Mouse (Mus musculus): Measurements from ENCODE around the gene Akt2.

Gene Akt2

DNA sequence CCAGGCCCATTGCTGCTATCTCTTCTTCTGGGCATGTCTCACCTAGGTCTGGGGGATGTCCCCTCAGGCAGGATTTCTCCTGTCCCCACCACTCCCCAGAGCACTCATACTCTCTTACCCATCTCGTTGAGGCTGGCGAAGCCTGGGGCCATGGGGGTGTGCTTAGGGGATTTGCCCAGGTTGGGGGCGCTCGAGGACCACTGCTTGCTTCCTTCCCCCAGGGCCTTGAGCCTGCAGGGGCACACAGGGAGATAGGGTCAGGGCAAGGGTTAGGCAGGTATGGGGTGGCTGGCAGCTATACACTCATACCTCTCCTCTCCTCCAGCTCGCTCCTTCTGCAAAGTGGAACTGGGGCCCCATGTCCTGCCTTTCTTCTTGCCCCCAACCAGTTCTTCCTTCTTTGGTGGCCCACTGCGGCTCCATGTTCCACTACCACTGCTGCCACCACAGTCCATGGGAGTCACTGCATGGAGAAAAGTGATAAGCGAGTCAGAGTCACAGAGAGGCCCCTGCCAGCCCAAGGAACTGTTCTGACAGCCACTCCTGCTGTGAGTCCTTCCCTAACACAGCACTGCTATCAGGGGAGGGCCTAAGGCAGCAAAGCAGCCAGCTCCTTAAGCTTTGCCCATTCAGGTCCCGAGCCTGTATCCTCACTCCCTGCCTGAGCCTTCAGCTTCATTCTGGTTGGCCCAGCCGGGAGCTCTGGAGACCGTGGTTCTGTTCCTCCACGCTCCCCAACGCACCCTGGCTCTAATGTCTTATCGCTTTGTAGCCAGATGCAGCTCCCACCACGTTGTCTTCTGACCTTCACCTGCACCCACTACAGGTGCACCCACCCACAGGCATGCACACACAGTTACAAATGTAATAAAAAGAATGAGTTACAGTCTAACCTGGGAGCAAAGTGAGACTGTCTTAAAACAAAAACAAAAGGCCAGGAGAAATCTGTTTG lies 67.6 kb downstream of the Akt2 start:
- no peak for DNase-seq (ENCODE audit: low read depth, low spot score)

DNA sequence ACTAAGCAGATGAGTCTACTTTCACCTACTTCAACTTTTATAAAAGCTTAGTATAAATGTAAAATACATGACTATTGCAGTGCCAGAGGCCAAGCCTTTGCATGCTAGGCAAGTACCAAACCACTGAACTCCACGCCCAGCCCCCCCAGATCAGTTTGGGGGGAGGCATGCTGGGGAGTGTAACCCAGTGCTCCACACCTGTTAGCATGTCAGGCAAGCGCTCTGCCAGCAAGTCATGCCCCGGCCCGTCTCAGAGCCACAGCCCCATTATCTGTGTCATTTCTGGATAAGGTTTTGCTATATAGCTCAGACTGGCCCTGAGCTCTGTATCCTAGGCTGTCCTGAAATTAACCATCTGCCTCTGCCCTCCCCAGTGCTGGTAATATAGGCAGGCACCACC lies 70.7 kb downstream of the Akt2 start:
- no peak for DNase-seq (ENCODE audit: low read depth, low spot score)

DNA sequence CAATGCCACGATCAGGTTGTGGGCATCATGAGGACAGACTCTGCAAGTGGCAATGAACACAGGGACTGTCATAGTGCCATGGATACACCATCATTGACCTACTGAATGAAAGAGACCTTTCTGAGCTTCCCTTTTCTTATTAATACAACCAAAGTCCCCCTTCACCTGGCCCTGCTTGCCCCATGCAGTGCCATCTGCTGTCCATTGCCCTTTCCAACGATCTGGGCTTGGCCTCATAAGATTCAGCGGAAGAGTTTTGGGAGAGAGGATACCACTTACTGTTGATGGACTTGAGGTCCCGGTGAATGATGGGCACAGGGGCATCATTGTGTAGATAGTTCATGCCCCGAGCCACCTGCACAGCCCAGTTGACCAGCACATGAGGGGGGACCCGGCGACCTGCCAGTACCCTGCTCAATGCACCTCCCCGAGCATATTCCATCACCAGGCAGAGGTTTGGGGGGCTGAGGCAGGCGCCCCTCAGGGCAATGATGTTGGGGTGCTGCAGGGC lies 81.8 kb downstream of the Akt2 start:
- DNase-seq (ENCODE audit: low read depth, low spot score), result no peak

DNA sequence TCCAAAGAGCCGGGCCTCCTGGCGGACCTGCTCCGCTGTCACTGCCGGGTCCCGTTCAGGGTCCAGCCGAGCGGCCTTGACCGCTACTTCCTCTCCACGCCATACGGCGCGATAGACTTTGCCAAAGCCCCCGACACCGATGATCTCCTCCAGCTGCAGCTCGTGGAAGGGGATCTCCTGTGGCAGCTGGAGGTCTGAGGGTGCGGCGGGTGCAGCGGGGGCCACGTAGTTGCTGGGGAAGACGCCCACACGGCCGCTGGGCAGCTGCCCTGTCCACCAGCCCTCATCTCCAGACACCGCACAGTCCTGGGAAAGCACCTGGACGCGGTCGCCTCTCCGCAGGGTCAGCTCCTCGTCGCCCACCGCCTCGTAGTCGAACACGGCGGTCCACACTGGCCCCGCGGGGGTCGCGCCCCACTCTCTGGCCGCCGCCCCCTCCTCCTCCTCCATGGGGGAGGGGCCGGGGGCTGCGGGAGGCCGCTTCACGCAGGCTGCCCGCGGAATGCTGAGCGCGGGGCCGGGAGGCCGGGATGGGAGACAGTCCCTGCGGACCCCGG lies 82.3 kb downstream of the Akt2 start:
- no peak for DNase-seq (ENCODE audit: low read depth, low spot score)

DNA sequence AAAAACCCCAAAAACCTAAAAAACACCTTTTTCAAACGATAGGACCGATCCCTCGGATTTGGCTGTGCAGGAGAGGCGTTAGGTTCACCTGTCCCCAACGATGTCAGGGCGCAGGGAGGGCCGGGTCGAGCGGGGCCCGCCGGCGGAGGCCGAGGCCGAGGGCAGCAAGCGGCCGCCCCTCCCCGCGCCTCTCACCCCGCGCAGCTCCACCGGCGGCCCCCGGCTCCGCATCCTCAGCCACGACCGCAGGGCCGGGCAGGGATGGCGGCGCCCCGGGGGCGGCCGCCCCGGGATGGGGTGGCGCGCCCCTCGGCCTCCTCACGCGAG lies 82.8 kb downstream of the Akt2 start:
- no peak for DNase-seq (ENCODE audit: low read depth, low spot score)

DNA sequence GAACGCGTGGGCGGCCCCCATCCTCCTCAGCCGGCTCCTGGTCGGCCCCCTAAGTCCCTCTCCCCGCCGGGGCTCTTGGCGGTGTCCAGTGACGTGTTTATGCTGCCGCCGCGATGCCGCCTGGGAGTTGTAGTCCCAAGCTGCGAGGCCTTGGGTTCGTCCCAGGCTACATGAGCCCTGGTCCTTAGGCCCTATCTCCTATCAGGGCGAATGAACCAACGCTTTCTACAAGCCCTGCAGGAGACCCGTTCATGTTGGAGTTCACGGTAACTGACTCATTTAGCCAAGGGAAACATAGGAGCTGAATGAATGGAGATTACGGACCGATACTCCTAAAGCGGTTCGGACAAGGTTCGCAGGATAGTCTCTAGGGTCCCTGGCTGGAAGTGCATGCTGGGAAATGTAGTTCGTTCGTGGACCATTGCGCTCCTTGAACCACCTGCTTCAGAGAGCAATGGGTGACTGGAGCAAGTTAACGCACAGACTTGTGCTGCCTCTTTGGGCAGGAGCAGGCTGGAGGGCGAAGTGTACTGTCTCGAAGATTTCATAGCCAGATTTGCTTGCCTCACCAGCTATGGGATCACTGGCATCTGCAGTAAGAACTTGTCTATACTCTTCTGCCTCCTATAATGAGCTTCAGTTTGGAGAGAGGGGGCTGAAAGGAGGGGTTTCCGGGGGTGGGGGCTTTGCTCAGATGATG lies 83.3 kb downstream of the Akt2 start, which contains the start of gene Map3k10:
Gene Map3k10, minus strand, starts transcription at position 77 of the 700 bp plus-strand sequence.
- DNase-seq (ENCODE audit: low read depth, low spot score), result peak; percentile 92

DNA sequence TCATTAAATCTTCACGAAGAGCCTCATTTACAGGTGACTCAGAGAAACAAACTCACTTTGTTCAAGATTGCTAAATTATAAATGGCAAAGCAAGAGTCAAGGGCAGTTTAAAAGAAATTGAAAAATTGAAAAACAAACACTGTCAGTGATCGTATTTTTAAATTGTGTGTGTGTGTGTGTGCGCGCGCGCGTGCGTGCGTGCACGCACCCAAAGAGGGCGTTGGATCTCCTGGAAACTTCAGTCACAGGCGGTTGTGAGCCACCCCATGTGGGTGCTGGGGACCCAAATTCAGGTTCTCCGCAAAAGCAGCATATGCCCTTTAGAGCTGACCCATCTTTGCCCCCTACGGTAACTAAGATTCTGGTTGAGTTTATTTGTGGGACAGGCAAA lies 83.9 kb downstream of the Akt2 start:
- no peak for DNase-seq (ENCODE audit: low read depth, low spot score)

DNA sequence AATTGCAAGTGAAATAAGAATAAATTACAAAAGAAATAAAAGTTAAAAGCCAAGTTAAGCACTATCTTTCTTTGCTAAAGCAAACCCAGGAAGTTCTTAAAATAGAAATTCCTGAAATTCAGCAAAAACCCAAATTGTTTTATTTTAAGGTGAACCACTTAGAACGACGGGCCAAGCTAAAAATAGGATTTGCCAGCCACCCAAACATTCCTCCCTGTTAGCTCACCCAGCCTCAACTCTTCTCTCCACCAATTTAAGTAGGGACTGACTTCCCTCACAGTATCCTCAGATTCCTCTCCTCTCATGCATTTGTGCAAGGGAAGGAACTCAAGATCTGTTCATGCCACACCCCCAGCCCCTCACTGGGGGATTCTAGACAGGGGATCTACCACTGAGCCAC lies 91.9 kb downstream of the Akt2 start:
- no peak for DNase-seq (ENCODE audit: low read depth, low spot score)

DNA sequence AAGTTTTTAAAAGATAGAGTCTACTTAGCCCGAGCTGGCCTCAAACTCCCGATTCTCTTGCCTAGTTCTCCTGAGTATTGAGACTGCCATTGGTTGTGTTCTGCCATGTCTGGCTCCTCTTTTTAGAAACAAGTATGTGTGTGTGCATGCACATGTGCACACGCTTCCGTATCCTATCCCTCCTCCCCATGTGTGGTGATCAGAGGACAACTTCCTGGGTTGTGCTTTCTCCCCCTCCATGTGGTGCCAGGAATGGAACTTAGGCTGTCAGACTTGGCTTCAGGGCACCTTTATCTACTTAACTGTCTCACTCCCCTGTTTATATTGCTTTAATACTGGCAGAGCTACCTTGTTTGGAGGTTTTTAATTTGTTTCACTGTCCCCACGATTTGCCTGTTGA lies 93.9 kb downstream of the Akt2 start:
- no peak for DNase-seq (ENCODE audit: low read depth, low spot score)

DNA sequence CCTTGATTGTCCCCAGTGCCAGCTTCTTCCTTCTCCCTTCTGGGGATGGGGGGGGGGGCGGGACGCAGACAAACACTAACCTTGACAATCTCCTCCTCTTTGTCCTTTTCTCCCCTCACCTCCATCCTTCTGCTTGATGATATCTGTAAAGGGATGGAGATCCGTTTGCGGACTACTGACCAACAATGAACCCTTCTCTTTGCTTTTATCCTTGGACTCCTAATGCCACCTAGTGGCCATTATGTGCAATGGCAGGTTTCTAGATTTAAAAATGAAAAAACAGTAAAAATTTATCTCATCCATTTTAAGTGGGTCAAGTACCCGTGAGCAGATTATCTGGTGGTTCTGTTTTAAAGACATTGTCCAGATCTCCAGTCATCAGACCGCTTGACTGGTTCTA lies 94.3 kb downstream of the Akt2 start:
- peak; percentile 57 for DNase-seq (ENCODE audit: low read depth, low spot score)

DNA sequence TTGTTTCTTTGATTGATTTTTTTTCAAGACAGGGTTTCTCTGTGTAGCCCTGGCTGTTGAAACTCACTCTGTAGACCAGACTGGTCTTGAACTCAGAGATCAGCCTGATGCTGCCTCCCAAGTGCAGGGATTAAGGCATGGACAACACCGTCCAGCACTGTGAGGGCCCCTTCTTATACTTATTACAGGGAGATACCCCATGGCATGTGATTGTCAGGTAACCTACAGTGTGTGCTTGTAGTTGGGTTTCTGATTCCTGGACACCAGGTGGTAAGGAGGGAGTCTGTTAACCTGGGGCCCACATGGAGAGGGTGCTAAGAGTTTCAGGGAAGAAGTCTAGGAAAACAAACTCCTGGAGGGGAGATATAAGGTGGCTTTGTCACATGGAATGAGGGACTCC lies 95.7 kb downstream of the Akt2 start:
- DNase-seq (ENCODE audit: low read depth, low spot score), result no peak

DNA sequence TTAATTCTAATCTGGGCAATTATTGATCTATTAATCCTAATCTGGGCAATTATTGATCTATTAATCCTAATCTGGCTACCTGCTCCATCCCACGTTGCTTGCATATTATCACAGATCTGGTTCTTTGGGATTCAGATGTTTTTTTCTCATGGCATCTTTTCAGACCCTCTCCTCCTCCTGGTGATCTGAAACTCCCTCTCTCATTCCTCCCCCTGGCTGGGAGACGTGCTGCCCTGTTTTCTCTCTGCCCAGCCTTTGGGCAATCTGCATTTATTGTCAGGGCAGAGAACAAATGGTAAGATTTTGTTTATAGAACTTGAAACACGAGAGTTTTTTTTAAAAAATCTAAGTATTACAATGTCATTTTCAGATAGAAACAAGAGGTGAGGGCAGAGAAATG lies 96.5 kb downstream of the Akt2 start:
- no peak for DNase-seq (ENCODE audit: low read depth, low spot score)

DNA sequence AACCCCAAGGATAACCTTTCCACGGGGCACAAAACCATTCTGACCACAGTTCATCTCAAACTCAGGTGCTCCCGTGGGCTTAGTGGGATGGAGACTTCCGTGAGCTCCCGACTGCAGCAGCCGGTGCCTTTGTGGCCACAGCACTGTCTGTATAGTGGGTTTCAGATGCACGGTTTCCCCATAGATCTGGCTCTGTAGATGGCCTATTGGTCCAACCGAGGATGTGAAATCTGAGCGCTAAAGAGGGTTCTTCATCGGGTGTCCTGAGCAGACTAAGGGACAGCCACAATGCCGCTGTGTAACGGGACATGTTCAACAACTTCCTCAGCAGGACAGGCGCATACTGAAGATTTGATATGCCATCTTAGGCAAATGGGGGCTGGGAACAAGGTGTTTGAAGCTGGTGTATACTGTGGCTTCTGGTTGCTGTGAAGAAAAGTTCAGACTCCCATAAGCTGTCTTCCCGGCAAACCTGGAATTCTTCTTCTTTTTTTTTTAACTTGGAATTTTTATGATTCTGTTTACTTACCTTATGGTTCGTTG lies 97.0 kb downstream of the Akt2 start:
- no peak for DNase-seq (ENCODE audit: low read depth, low spot score)

DNA sequence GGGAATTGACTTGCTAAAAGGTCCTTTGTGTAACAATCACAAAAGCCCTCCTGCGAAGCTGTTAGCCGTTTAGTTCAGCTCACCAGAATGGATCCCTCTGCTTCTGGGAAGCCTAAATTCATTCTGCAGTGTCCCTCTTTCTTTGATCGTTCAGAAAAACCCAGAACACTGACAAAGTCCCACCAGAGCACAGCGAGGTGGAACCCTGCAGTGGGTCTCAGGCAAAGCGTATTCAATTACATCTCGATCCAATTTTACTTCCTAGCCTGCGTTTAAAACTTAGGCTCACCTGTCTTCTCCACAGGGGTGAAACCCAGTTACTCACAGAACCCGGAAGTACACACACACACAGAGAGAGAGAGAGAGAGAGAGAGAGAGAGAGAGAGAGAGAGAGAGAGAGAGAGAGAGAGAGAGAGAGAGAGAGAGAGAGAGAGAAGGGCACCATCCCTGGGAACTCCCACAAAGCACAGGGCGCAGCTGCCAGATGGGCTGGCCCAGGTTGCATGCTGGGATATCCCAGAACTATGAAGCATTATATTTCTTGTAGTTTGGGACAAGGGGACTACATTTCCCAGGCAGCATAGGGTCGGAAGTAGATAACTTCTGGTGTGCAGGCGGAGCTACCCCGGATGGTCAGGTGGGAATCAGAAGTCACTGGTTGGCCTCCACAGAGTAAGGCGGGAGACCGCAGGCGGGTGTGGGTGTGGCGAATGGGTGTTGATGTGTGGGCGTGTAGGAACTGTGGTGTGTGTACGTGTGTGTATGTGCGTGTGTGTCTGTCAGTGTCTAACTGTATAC lies 97.7 kb downstream of the Akt2 start, which contains the start of gene Zfp607b:
Gene Zfp607b, plus strand, starts transcription at position 526 of the 798 bp plus-strand sequence.
- peak; percentile 96 for DNase-seq (ENCODE audit: low read depth, low spot score)

Measured in forelimb bud, embryonic 11.5 days (tissue).